Mouse (Mus musculus) stomach, embryonic 16.5 days (tissue): ENCODE data around the gene R3hdm2. TPM values are rescaled to one million over a fixed set of nuclear protein-coding genes. Genes with fewer than 3 reads are reported as not detected.

Experiments used
- ATAC-seq: fragments of 200-750 bp; cut with Nextera tagmentation; 2 replicates; pipeline ENCODE4 v1.8.0; 2017; ENCODE audit warnings: moderate number of reproducible peaks, moderate TSS enrichment; ENCODE audit not compliant: insufficient read depth, low FRiP score
- H3K27ac ChIP-seq: fragments of 300-500 bp; sonication (generic); 2 replicates; pipeline ENCODE4 v1.5.1; 2014; ENCODE audit warnings: low read length
- H3K27me3 ChIP-seq: fragments of 300-500 bp; sonication (generic); 2 replicates; pipeline ENCODE4 v1.6.1; 2014; ENCODE audit warnings: low read length, control low read depth, mixed read lengths; ENCODE audit not compliant: control insufficient read depth, insufficient read depth
- H3K36me3 ChIP-seq: fragments of 300-500 bp; sonication (generic); 2 replicates; pipeline ENCODE4 v1.6.1; 2014; ENCODE audit warnings: low read length; ENCODE audit not compliant: control insufficient read depth, insufficient read depth
- H3K4me1 ChIP-seq: fragments of 300-500 bp; sonication (generic); 2 replicates; pipeline ENCODE4 v1.6.1; 2014; ENCODE audit warnings: low read length, control low read depth, mixed read lengths; ENCODE audit not compliant: control insufficient read depth, insufficient read depth
- H3K4me2 ChIP-seq: fragments of 300-500 bp; sonication (generic); 2 replicates; pipeline ENCODE4 v1.6.1; 2014; ENCODE audit warnings: low read depth, low read length, mixed read lengths
- H3K4me3 ChIP-seq: fragments of 300-500 bp; sonication (generic); replicated peaks from 2 replicates; pipeline ENCODE4 v1.5.1; 2014; ENCODE audit warnings: mild to moderate bottlenecking, low read length
- H3K9ac ChIP-seq: fragments of 300-500 bp; sonication (generic); 2 replicates; pipeline ENCODE4 v1.6.1; 2014; ENCODE audit warnings: low read length
- H3K9me3 ChIP-seq: fragments of 300-500 bp; sonication (generic); replicated peaks from 2 replicates; pipeline ENCODE4 v1.6.1; 2016; ENCODE audit warnings: low read length, control low read depth; ENCODE audit not compliant: control insufficient read depth
- WGBS: fragments of 180-500 bp; shearing (Covaris S2); extraction: QIAGEN DNeasy Blood & Tissue Kit; methylation state at CpG from one replicate; pipeline ENCODE4 v1.1.7; 2014; 5-methylcytosine and 5-hydroxymethylcytosine counted together
- polyA plus RNA-seq: library from polyadenylated mRNA; unstranded; fragments of >200 nt; fragmentation: Nextera tagmentation; extraction: Ambion mirVana; gene quantifications from 2 replicates; pipeline ENCODE4 v1.2.1, GENCODE M21; 2015

The R3hdm2 gene
- polyA plus RNA-seq, 1 experiment from 2014 or later = 22.5 TPM

GRCm38 (mm10) chr10:127340577-127341359, 39.4 kb upstream of the R3hdm2 start:
- Histone ChIP-seq H3K4me3 (peak overlapping the region; percentile 57), H3K4me1 (peaks cover 7% of the 10 kb centered on the region), H3K27me3 (no peaks in the 10 kb centered on the region), H3K9me3 (no peaks in the 10 kb centered on the region), H3K4me2 (peak overlapping the region; percentile 73), H3K36me3 (no peaks in the 10 kb centered on the region), H3K27ac (peak overlapping the region; percentile 89), H3K9ac (peak overlapping the region; percentile 66)
- 1% methylated on average over 27 of the region's 27 CpGs for WGBS
- no peak for ATAC-seq

DNA sequence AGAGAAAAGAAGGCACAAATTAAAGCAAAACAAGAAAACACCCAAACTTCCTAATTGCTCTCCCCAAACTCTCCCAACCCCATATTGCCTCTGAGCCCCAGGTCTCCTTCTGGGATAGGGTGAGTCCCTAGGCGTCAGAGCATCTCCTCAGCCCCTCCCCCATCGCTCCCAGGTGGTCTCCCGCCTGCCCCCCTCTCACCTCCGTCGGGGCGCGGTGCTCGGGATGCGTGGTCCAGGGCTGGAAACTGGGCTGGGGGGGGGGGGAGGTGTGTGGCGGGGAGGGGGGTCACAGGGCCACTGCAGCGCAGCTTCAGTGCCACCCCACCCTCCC, 38.8 kb upstream of the R3hdm2 start:
- no peak for ATAC-seq
- Histone ChIP-seq H3K4me2 (peak overlapping the region; percentile 73), H3K27me3 (no peaks in the 10 kb centered on the region), H3K9me3 (no peaks in the 10 kb centered on the region), H3K4me1 (peaks cover 7% of the 10 kb centered on the region), H3K9ac (peak overlapping the region; percentile 66), H3K27ac (peak overlapping the region; percentile 89), H3K36me3 (no peaks in the 10 kb centered on the region), H3K4me3 (peak overlapping the region; percentile 57)
- 0% methylated on average over 9 of the region's 11 CpGs for WGBS

DNA sequence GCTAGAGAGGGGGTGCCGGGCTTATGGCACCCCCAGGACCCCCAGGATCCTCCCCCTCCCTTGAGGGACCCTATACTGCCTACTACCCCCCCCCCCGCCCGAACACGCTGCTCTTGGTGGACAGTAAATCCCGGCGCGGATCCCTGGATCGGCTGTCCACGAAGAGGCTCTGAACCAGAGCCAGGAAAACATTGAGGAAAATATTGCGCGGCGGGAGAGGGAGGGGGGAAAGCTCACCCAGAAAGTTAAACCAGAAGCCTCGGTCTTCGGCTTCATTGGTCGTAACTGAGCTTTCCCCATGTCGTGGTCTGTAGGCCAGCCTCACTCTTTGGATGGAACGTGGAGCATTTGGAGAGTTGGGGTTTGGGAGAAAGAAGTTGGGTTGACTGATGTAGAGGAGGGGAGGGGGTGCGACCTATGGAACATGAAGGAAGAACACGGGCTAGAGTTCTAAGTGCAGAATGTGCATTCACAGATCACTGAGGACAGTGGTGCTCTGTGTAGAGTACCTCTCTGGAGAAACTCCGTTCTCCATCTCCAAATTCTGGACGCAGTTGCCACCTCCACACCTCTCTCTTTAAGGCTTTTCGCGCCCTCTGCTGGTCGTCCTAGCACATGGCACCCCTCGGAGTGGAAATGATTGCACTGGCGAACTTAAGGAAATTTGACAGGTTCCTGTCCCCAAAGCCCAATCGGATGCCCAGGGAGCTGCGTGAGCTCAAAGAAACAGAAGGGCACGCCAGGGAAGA, 38.1 kb upstream of the R3hdm2 start, which contains the start of gene Gli1:
Gene Gli1, minus strand, starts transcription at position 84 of the 749 bp plus-strand sequence.
- ATAC-seq = peak; percentile 37
- H3K27me3 ChIP-seq = no peaks in the 10 kb centered on the region
- peak within 1 kb of the TSS; percentile 66 for H3K9ac ChIP-seq
- H3K9me3 ChIP-seq = no peaks in the 10 kb centered on the region
- under 1% methylated on average over 29 of the region's 29 CpGs for WGBS
- H3K27ac ChIP-seq = peak within 1 kb of the TSS; percentile 89
- H3K4me1 ChIP-seq = peaks cover 7% of the 10 kb centered on the region
- no peaks in the 10 kb centered on the region for H3K36me3 ChIP-seq
- peak within 1 kb of the TSS; percentile 73 for H3K4me2 ChIP-seq
- H3K4me3 ChIP-seq = peak within 1 kb of the TSS; percentile 57

GRCm38 (mm10) chr10:127343029-127343428, 37.1 kb upstream of the R3hdm2 start:
- Histone ChIP-seq H3K9ac (no peak overlapping the region), H3K9me3 (no peaks in the 10 kb centered on the region), H3K27me3 (no peaks in the 10 kb centered on the region), H3K4me3 (no peak overlapping the region), H3K27ac (no peak overlapping the region), H3K36me3 (no peaks in the 10 kb centered on the region), H3K4me2 (no peak overlapping the region), H3K4me1 (peaks cover 7% of the 10 kb centered on the region)
- WGBS = 65% methylated on average over 3 of the region's 3 CpGs
- no peak for ATAC-seq

- WGBS = 78% methylated on average over 3 of the region's 3 CpGs
- Histone ChIP-seq H3K4me1 (peaks cover 5% of the 10 kb centered on the region; the same call in 1 of the 2 replicates), H3K27ac (no peak overlapping the region), H3K27me3 (no peaks in the 10 kb centered on the region), H3K36me3 (no peaks in the 10 kb centered on the region), H3K4me3 (no peak overlapping the region), H3K9ac (no peak overlapping the region), H3K4me2 (no peak overlapping the region), H3K9me3 (no peaks in the 10 kb centered on the region)
- ATAC-seq = no peak
Observed at GRCm38 (mm10) chr10:127346173-127346572, 34.0 kb upstream of the R3hdm2 start.

GRCm38 (mm10) chr10:127348957-127349356, 31.2 kb upstream of the R3hdm2 start:
- no peak for ATAC-seq
- Histone ChIP-seq H3K9ac (no peak overlapping the region), H3K4me1 (peaks cover 5% of the 10 kb centered on the region; the same call in 1 of the 2 replicates), H3K36me3 (no peaks in the 10 kb centered on the region), H3K27ac (no peak overlapping the region), H3K9me3 (no peaks in the 10 kb centered on the region), H3K27me3 (no peaks in the 10 kb centered on the region), H3K4me2 (no peak overlapping the region), H3K4me3 (no peak overlapping the region)
- 69% methylated on average over 4 of the region's 4 CpGs for WGBS

GRCm38 (mm10) chr10:127349810-127350209, 30.3 kb upstream of the R3hdm2 start:
- no peak for ATAC-seq
- Histone ChIP-seq H3K4me3 (no peak overlapping the region), H3K9me3 (no peaks in the 10 kb centered on the region), H3K27ac (no peak overlapping the region), H3K9ac (no peak overlapping the region), H3K4me2 (no peak overlapping the region), H3K36me3 (no peaks in the 10 kb centered on the region), H3K27me3 (no peaks in the 10 kb centered on the region), H3K4me1 (peaks cover 5% of the 10 kb centered on the region; the same call in 1 of the 2 replicates)
- 71% methylated on average over 8 of the region's 8 CpGs for WGBS

GRCm38 (mm10) chr10:127350594-127351284, 29.4 kb upstream of the R3hdm2 start:
- H3K4me1 ChIP-seq = peaks cover 5% of the 10 kb centered on the region; the same call in 1 of the 2 replicates
- no peaks in the 10 kb centered on the region for H3K36me3 ChIP-seq
- H3K9me3 ChIP-seq = no peaks in the 10 kb centered on the region
- H3K27me3 ChIP-seq = no peaks in the 10 kb centered on the region
- H3K9ac ChIP-seq = peak overlapping the region; percentile 66
- no peak overlapping the region for H3K27ac ChIP-seq
- H3K4me2 ChIP-seq = peak overlapping the region; percentile 56
- ATAC-seq = peak; percentile 76; the same call in 1 of the 2 replicates
- H3K4me3 ChIP-seq = peak overlapping the region; percentile 28
- 10% methylated on average over 24 of the region's 24 CpGs for WGBS

DNA sequence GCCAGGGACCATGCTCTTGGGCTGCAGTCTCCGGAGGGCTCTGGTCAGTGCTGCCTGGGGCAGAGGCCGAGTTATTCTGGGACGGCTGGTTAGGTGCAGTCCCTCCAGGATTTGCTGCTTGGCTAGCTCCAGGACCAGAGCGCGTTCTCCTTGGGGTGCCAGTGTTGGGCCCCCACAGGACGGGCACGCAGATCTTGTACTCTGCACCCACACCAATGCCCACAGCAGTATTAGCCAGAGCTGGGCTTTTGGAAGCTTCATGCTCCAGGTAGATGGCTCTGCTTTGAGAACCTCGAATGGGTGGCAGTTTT, 28.9 kb upstream of the R3hdm2 start:
- Histone ChIP-seq H3K27ac (no peak overlapping the region), H3K4me1 (peaks cover 5% of the 10 kb centered on the region; the same call in 1 of the 2 replicates), H3K4me3 (no peak overlapping the region), H3K36me3 (no peaks in the 10 kb centered on the region), H3K9ac (peak overlapping the region; percentile 44; the same call in 1 of the 2 replicates), H3K4me2 (no peak overlapping the region), H3K9me3 (no peaks in the 10 kb centered on the region), H3K27me3 (no peaks in the 10 kb centered on the region)
- no peak for ATAC-seq
- WGBS = 80% methylated on average over 8 of the region's 8 CpGs
